Mouse (Mus musculus): Measurements from ENCODE around the gene Map3k20.
A peak's percentile ranks its signal among the peaks of the same experiment; 100 is the strongest.

The Map3k20 gene

GRCm38 (mm10) chr2:72285256-72285887, at the start of gene Map3k20:
Gene Map3k20, plus strand, starts transcription at chr2:72285637.
- DNase-seq = peak; percentile 80

- DNase-seq = no peak
These were observed 47.0 kb upstream of the Map3k20 start for GRCm38 (mm10) chr2:72238421-72238820.

- no peak for DNase-seq
These were observed 46.5 kb upstream of the Map3k20 start for GRCm38 (mm10) chr2:72238925-72239324.

- DNase-seq = no peak
These were observed 46.0 kb upstream of the Map3k20 start for GRCm38 (mm10) chr2:72239456-72239855.

- no peak for DNase-seq
These were observed 45.4 kb upstream of the Map3k20 start for GRCm38 (mm10) chr2:72239993-72240392.

DNA sequence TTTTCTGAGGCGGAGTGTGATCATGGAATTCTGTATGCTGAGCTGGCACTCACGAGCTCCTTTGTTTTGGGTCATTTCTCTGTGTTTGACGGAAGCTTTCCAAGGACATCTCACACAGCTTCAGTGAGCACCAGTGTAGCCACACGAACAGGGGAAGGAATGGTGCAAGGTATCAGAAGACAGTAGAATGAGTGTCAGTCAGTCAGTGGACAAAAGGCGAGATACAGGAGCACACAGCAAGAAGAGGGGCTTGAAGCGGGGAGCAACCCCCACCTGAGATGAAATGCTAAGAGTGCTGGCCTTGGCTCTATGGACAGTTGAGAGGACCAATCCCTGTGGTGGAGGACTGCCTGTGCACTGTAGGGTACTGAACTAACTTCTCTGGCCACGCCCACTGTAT, 44.7 kb upstream of the Map3k20 start:
- DNase-seq = no peak

GRCm38 (mm10) chr2:72241714-72242472, 43.5 kb upstream of the Map3k20 start:
- no peak for DNase-seq

DNA sequence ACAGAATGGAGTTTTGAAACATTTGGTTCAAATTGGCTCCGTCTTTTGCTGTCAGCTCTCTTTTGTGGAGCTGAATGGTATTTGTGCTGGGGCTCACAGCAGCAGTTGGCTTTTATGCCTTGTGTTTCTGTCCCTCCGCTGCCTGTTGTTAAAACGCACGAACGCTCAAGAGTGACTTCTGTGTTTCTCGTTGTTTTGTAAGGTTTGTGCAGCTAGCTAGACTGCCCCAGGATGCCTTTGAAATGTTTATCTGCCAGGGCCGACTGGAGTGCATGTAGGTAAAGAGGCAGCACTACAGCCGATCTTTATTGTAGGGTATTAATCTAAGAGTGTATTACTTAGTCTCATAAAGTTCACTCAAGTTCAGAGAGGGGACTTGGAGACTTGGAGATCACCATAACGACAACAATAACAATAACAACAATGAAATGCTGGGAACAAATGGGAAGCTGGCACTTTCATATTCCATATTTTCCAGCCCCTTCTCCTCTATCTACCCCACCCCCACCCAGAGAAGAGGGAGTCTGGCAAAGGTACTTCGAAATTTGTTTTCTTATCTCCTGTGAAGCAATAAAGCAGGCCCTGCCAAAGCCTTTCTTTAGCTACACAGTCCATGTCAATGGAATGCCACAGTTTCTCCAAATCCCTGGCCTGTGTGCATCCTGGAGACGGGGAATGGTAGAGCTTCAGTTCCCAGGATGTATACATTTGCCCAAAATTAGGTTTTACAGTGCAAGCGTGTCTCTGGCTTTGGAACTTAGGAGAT, 42.3 kb upstream of the Map3k20 start:
- no peak for DNase-seq

DNA sequence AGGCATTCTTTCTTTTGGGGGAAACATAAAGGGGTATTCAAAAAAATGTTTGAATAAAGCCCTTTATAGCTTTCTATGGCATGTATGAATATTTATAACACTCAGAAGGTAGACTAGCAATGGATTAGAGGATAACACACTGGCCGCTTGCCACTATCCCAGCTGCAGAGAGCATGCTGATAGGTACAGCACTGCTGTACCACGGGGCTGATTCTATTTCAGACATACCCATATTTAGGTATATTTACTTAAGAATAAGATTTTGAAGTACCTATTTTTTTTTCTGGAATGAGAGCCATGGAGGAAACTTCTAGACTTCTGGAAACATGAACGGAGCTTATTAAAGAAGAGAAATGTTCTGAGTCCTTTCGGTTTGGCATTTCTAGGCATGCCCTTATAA, 39.8 kb upstream of the Map3k20 start:
- DNase-seq = no peak

GRCm38 (mm10) chr2:72246376-72246775, 39.1 kb upstream of the Map3k20 start:
- DNase-seq = no peak

DNA sequence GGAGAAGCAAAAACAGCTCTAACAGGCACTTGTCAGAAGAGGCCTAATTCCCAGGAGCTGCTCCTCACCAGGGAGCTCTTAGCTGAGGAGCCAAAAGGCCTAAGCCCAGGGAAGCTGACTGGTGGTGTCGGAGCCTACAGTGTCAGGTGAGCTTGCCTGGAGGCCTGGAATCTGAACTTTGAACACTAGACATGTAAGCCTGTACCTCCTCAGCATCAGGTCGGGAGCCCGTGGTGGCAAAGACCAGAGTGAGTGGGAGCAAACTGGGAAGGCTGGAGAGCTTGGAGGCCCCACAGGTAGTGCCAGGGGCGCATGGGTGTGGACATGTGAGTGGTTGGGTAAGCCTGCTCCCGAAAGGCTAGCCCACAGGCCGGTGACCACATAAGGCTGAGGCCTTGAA, 37.6 kb upstream of the Map3k20 start:
- DNase-seq = no peak

- no peak for DNase-seq
These were observed 32.6 kb upstream of the Map3k20 start for GRCm38 (mm10) chr2:72252510-72253505.

DNA sequence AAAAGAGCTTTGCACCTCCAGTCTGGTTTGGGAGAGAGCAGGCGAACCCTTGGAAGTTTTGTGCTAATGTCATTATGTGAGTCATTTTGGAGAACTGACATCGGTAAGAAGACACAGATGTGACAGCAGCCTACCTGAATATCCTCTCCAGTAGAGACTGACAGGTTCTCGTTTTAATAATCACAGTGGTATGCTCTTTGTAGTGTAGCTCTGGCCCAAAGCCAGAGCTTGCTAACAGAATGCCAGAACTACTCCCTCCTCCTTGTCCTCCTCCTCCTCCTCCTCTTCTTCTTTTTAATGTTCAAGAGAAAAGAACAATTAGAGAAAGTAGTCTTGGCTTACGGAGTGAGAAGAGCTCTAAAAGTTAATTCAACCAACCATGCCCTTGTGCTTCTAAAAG, 31.6 kb upstream of the Map3k20 start:
- no peak for DNase-seq

DNA sequence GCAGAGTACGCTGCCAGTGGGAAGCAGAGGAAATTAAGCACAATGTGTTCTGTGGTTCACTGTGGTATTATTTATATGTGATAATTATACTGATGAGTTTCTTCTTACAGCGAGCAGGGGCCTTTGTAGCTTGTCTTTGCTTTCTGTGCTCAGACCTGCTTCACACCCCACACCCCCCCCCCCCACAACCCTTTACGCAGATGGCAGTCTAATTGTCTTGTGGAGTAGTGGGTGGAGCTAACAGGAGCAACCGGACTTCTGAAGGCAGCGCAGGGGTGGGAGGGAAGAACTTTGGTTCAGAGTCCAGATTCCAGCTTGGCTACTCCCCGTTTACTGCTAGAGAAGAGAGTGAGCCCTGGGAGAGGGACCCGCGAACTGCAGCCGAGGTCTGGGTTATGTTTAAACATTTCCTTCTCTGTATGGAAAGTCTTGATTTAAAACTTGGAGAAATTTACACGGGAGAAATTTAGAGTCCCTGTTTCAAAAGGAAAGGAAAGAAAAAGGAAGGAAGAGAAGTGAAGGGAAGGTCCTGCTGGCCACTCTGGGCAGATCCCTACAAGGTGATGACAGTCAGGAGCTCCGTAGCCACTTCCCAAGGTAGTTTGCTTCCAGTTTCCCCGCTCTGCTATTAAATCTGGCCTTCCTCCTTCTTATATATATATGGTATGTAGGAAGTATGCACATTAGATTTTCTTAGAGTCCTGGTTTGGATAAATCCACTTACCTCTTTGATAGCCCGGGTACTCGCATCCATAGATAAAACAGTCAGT, 30.4 kb upstream of the Map3k20 start:
- no peak for DNase-seq

- DNase-seq = no peak
These were observed 24.7 kb upstream of the Map3k20 start for GRCm38 (mm10) chr2:72260704-72261103.

- DNase-seq = no peak
These were observed 22.5 kb upstream of the Map3k20 start for GRCm38 (mm10) chr2:72262814-72263480.

GRCm38 (mm10) chr2:72267390-72267789, 18.0 kb upstream of the Map3k20 start:
- no peak for DNase-seq

- no peak for DNase-seq
These were observed 15.6 kb upstream of the Map3k20 start for GRCm38 (mm10) chr2:72269651-72270341.

DNA sequence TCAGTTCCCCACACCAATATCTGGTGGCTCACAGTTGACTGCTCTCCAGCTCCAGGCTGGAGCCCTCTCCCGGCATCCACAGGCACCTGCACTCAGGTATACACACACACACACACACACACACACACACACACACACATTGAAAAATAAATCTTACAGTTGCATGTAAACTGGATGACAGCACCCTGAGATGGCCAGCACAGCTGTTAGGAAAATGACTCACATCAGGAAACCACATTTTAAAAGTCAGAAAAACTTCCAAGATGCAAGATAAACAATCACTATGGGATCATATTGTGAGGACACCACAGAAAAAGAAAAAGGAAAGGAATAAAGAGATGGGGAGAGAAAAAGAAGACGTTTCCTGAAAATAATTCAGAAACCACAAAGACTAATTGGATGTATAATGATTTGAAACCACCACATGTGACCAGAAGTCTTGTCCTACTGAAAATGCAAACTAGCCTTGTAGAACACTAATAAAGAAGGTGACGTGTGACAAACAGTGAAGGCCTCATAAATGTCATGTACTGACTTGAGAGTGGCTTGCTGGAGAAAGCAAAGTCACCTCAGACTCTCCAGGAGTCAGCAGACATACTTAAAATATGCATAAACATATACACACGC, 7.1 kb upstream of the Map3k20 start:
- DNase-seq = no peak

GRCm38 (mm10) chr2:72280524-72280923, 4.9 kb upstream of the Map3k20 start:
- no peak for DNase-seq
